Mouse (Mus musculus) kidney, embryonic 15.5 days (tissue): ENCODE measurements around the gene Fhdc1. TPM values are rescaled to one million over a fixed set of nuclear protein-coding genes. Genes with fewer than 3 reads are reported as not detected.

Experiments used
- ATAC-seq: fragments of 200-750 bp; cut with Nextera tagmentation; replicated peaks from 2 replicates; pipeline ENCODE4 v1.8.0; 2017; ENCODE audit warnings: moderate TSS enrichment; ENCODE audit not compliant: low FRiP score
- H3K27ac ChIP-seq: fragments of 300-500 bp; sonication (generic); 2 replicates; pipeline ENCODE4 v1.5.1; 2015; ENCODE audit warnings: mild to moderate bottlenecking, inconsistent platforms
- H3K27me3 ChIP-seq: fragments of 300-500 bp; sonication (generic); 2 replicates; pipeline ENCODE4 v1.6.1; 2015; ENCODE audit warnings: inconsistent platforms
- H3K36me3 ChIP-seq: fragments of 300-500 bp; sonication (generic); 2 replicates; pipeline ENCODE4 v1.6.1; 2015; ENCODE audit warnings: inconsistent platforms
- H3K4me1 ChIP-seq: fragments of 300-500 bp; sonication (generic); 2 replicates; pipeline ENCODE4 v1.6.1; 2015; ENCODE audit warnings: inconsistent platforms
- H3K4me2 ChIP-seq: fragments of 300-500 bp; sonication (generic); 2 replicates; pipeline ENCODE4 v1.6.1; 2015; ENCODE audit warnings: moderate library complexity, mild to moderate bottlenecking, inconsistent platforms
- H3K4me3 ChIP-seq: fragments of 300-500 bp; sonication (generic); replicated peaks from 2 replicates; pipeline ENCODE4 v1.5.1; 2015; ENCODE audit warnings: mild to moderate bottlenecking, inconsistent platforms
- H3K9ac ChIP-seq: fragments of 300-500 bp; sonication (generic); 2 replicates; pipeline ENCODE4 v1.6.1; 2015; ENCODE audit warnings: mild to moderate bottlenecking, inconsistent platforms
- H3K9me3 ChIP-seq: fragments of 300-500 bp; sonication (generic); replicated peaks from 2 replicates; pipeline ENCODE4 v1.6.1; 2016; ENCODE audit warnings: inconsistent platforms
- WGBS: fragments of 180-500 bp; shearing (Covaris S2); methylation state at CpG from one replicate; pipeline ENCODE4 v1.1.7; 2015; ENCODE audit warnings: mixed read lengths; 5-methylcytosine and 5-hydroxymethylcytosine counted together
- polyA plus RNA-seq: library from polyadenylated mRNA; unstranded; fragments of >200 nt; fragmentation: Nextera tagmentation; extraction: Ambion mirVana; gene quantifications from 2 replicates; pipeline ENCODE4 v1.2.1, GENCODE M21; 2015

Fhdc1 gene
- polyA plus RNA-seq, 1 experiment from 2014 or later = 5.3 TPM

DNA sequence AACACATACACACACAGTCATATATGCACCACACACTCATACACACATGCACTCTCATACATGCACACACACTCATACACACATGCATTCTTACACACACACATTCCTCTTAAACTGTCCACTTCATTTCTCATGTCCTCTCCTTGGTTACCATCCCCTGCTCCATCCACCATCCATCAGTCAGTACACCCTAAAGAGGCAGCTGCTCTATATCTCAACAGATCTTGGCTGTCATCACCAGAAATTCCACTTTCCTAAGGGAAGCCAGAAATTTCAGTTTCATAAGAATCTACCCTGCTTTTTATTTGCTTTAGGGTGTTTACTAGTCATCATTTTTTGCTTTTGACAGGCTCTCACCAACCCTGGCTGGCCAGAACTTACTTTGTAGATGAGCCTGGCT is 84.4 kb downstream of the Fhdc1 start:
- no peak for ATAC-seq

DNA sequence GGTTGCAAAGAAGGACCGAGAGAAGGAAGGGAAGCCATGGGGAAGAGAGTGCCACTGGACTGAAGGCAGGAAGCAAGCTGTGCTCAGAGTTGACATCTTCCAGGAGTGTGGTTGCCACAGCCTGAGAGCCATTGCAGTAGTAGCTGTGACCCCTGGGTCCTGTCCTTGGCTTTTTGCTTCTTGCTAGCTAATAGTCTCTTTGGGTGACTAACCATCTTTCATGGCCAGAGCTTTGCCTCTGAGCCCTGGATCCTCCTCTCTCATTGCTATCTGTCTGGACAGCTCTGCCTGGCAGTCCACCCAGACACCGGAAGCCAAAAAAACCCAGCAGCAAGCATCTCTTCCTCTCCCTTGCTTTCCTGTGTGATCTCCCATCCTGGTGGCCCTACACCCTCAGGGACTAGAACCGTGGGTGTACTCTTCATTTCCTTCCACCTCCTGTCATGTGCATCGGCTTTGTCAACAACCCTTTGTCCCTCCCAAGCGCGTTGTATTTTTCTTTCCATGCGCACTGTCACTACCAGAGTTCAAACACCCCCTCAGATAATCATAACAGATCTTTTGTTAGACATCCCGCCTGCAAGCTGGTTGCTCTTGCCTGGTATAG is 85.3 kb downstream of the Fhdc1 start:
- 72% methylated on average over 8 of the region's 8 CpGs for WGBS
- H3K27ac ChIP-seq = no peak overlapping the region

More for the DNA sequence above, 84.4 kb downstream of the Fhdc1 start:
- no peak overlapping the region for H3K4me2 ChIP-seq
- H3K27me3 ChIP-seq = no peaks in the 10 kb centered on the region
- H3K36me3 ChIP-seq = no peaks in the 10 kb centered on the region
- no peaks in the 10 kb centered on the region for H3K4me1 ChIP-seq
- H3K4me3 ChIP-seq = no peak overlapping the region
- no peak overlapping the region for H3K9ac ChIP-seq
- H3K9me3 ChIP-seq = 0 out of 2 replicates have a peak, but pooled peaks cover 4% of the 10 kb centered on the region
- no peak overlapping the region for H3K27ac ChIP-seq

More for the DNA sequence above, 85.3 kb downstream of the Fhdc1 start:
- Histone ChIP-seq H3K4me1 (no peaks in the 10 kb centered on the region), H3K9ac (no peak overlapping the region), H3K27me3 (no peaks in the 10 kb centered on the region), H3K9me3 (0 out of 2 replicates have a peak, but pooled peaks cover 4% of the 10 kb centered on the region), H3K4me2 (no peak overlapping the region), H3K4me3 (no peak overlapping the region), H3K36me3 (no peaks in the 10 kb centered on the region)
- no peak for ATAC-seq

Other genes starting within 250 kb of the Fhdc1 start
- 27.5 and 27.8 TPM in 2 replicates for gene Trim2, start 173.6 kb downstream of the Fhdc1 start, polyA plus RNA-seq
- gene Arfip1, start 102.2 kb upstream of the Fhdc1 start, polyA plus RNA-seq = 48.1 and 53.8 TPM in 2 replicates
- 0.06 and 0.26 TPM in 2 replicates for gene Tigd4, start 113.1 kb upstream of the Fhdc1 start, polyA plus RNA-seq
- 0.64 and 0.73 TPM in 2 replicates for gene Tmem154, start 185.8 kb upstream of the Fhdc1 start, polyA plus RNA-seq